Mouse (Mus musculus) embryonic facial prominence, embryonic 13.5 days (tissue): ENCODE results near the gene Yju2. TPM values are rescaled to one million over a fixed set of nuclear protein-coding genes. Genes with fewer than 3 reads are reported as not detected.

Source experiments
- ATAC-seq: fragments of 200-750 bp; cut with Nextera tagmentation; 2 replicates; pipeline ENCODE4 v1.8.0; 2017; ENCODE audit warnings: low read depth; ENCODE audit not compliant: insufficient number of reproducible peaks, insufficient read depth, low FRiP score, low TSS enrichment
- H3K27ac ChIP-seq: fragments of 300-500 bp; sonication (generic); 2 replicates; pipeline ENCODE4 v1.5.1; 2015; ENCODE audit warnings: moderate library complexity, mild to moderate bottlenecking, inconsistent platforms
- H3K27me3 ChIP-seq: fragments of 300-500 bp; sonication (generic); 2 replicates; pipeline ENCODE4 v1.6.1; 2015; ENCODE audit warnings: mild to moderate bottlenecking, inconsistent platforms
- H3K36me3 ChIP-seq: fragments of 300-500 bp; sonication (generic); 2 replicates; pipeline ENCODE4 v1.6.1; 2015; ENCODE audit warnings: mild to moderate bottlenecking, inconsistent platforms
- H3K4me1 ChIP-seq: fragments of 300-500 bp; sonication (generic); 2 replicates; pipeline ENCODE4 v1.6.1; 2015; ENCODE audit warnings: inconsistent platforms
- H3K4me2 ChIP-seq: fragments of 300-500 bp; sonication (generic); 2 replicates; pipeline ENCODE4 v1.6.1; 2015; ENCODE audit warnings: moderate library complexity, mild to moderate bottlenecking, inconsistent platforms
- H3K4me3 ChIP-seq: fragments of 300-500 bp; sonication (generic); 2 replicates; pipeline ENCODE4 v1.5.1; 2015; ENCODE audit warnings: mild to moderate bottlenecking, inconsistent platforms
- H3K9ac ChIP-seq: fragments of 300-500 bp; sonication (generic); 2 replicates; pipeline ENCODE4 v1.6.1; 2015; ENCODE audit warnings: mild to moderate bottlenecking, inconsistent platforms
- H3K9me3 ChIP-seq: fragments of 300-500 bp; sonication (generic); 2 replicates; pipeline ENCODE4 v1.6.1; 2016; ENCODE audit warnings: inconsistent platforms
- WGBS: fragments of 180-500 bp; shearing (Covaris S2); methylation state at CpG from one replicate; pipeline ENCODE4 v1.1.7; 2015; ENCODE audit warnings: mixed read lengths; 5-methylcytosine and 5-hydroxymethylcytosine counted together
- polyA plus RNA-seq: library from polyadenylated mRNA; unstranded; fragments of >200 nt; fragmentation: Nextera tagmentation; extraction: Ambion mirVana; gene quantifications from 2 replicates; pipeline ENCODE4 v1.2.1, GENCODE M21; 2015

The Yju2 gene
- polyA plus RNA-seq, 1 experiment from 2014 or later: 27.0 TPM

- Histone ChIP-seq H3K36me3 (peaks cover 48% of the 10 kb centered on the region), H3K27me3 (no peaks in the 10 kb centered on the region), H3K4me2 (no peak overlapping the region), H3K27ac (no peak overlapping the region), H3K4me1 (peaks cover 29% of the 10 kb centered on the region), H3K9ac (no peak overlapping the region), H3K9me3 (no peaks in the 10 kb centered on the region), H3K4me3 (no peak overlapping the region)
- 94% methylated on average over 7 of the region's 7 CpGs for WGBS
- ATAC-seq: no peak
These were observed 2.7 kb downstream of the Yju2 start for GRCm38 (mm10) chr17:55961631-55962030.

GRCm38 (mm10) chr17:55963171-55963570 is 4.3 kb downstream of the Yju2 start:
- H3K4me1 ChIP-seq: peaks cover 18% of the 10 kb centered on the region
- no peak overlapping the region for H3K4me2 ChIP-seq
- no peaks in the 10 kb centered on the region for H3K9me3 ChIP-seq
- peak overlapping the region; percentile 30 for H3K27ac ChIP-seq
- peaks cover 61% of the 10 kb centered on the region for H3K36me3 ChIP-seq
- H3K4me3 ChIP-seq: no peak overlapping the region
- H3K27me3 ChIP-seq: no peaks in the 10 kb centered on the region
- no peak for ATAC-seq
- WGBS: 69% methylated on average over 14 of the region's 14 CpGs
- peak overlapping the region; percentile 22; the same call in 1 of the 2 replicates for H3K9ac ChIP-seq

GRCm38 (mm10) chr17:55964496-55964895 is 5.6 kb downstream of the Yju2 start:
- Histone ChIP-seq H3K9me3 (no peaks in the 10 kb centered on the region), H3K4me3 (no peak overlapping the region), H3K9ac (no peak overlapping the region), H3K27me3 (no peaks in the 10 kb centered on the region), H3K36me3 (peaks cover 61% of the 10 kb centered on the region), H3K27ac (no peak overlapping the region), H3K4me2 (no peak overlapping the region), H3K4me1 (peaks cover 14% of the 10 kb centered on the region)
- ATAC-seq: no peak
- 87% methylated on average over 10 of the region's 10 CpGs for WGBS

- 83% methylated on average over 9 of the region's 9 CpGs for WGBS
- Histone ChIP-seq H3K9ac (no peak overlapping the region), H3K4me2 (no peak overlapping the region), H3K4me1 (peaks cover 14% of the 10 kb centered on the region), H3K9me3 (no peaks in the 10 kb centered on the region), H3K27ac (no peak overlapping the region), H3K27me3 (no peaks in the 10 kb centered on the region), H3K36me3 (peaks cover 61% of the 10 kb centered on the region), H3K4me3 (no peak overlapping the region)
- no peak for ATAC-seq
These were observed 6.1 kb downstream of the Yju2 start for GRCm38 (mm10) chr17:55964996-55965395.

GRCm38 (mm10) chr17:55967186-55967585 is 8.3 kb downstream of the Yju2 start:
- Histone ChIP-seq H3K4me1 (peaks cover 27% of the 10 kb centered on the region), H3K27ac (no peak overlapping the region), H3K4me2 (no peak overlapping the region), H3K36me3 (peaks cover 46% of the 10 kb centered on the region), H3K27me3 (peaks cover 10% of the 10 kb centered on the region), H3K9me3 (no peaks in the 10 kb centered on the region), H3K9ac (no peak overlapping the region), H3K4me3 (no peak overlapping the region)
- WGBS: 87% methylated on average over 4 of the region's 4 CpGs
- no peak for ATAC-seq

GRCm38 (mm10) chr17:55968210-55968609 is 9.3 kb downstream of the Yju2 start:
- Histone ChIP-seq H3K4me1 (peaks cover 23% of the 10 kb centered on the region), H3K36me3 (peaks cover 40% of the 10 kb centered on the region), H3K4me3 (no peak overlapping the region), H3K27me3 (peaks cover 10% of the 10 kb centered on the region), H3K9me3 (no peaks in the 10 kb centered on the region), H3K27ac (no peak overlapping the region), H3K4me2 (no peak overlapping the region), H3K9ac (no peak overlapping the region)
- WGBS: 42% methylated on average over 7 of the region's 7 CpGs
- ATAC-seq: no peak

GRCm38 (mm10) chr17:55969560-55969959 is 10.7 kb downstream of the Yju2 start:
- Histone ChIP-seq H3K4me2 (peak overlapping the region; percentile 86), H3K27ac (no peak overlapping the region), H3K27me3 (peaks cover 10% of the 10 kb centered on the region), H3K9ac (peak overlapping the region; percentile 83), H3K4me3 (no peak overlapping the region; the same call in 1 of the 2 replicates), H3K4me1 (peaks cover 21% of the 10 kb centered on the region), H3K9me3 (no peaks in the 10 kb centered on the region), H3K36me3 (peaks cover 38% of the 10 kb centered on the region)
- 37% methylated on average over 14 of the region's 14 CpGs for WGBS
- no peak for ATAC-seq

- WGBS: 8% methylated on average over 55 of the region's 55 CpGs
- H3K9me3 ChIP-seq: no peaks in the 10 kb centered on the region
- H3K4me2 ChIP-seq: peak within 1 kb of the TSS; percentile 86
- peaks cover 10% of the 10 kb centered on the region for H3K27me3 ChIP-seq
- peaks cover 21% of the 10 kb centered on the region for H3K4me1 ChIP-seq
- H3K36me3 ChIP-seq: peaks cover 32% of the 10 kb centered on the region
- ATAC-seq: no peak
- H3K9ac ChIP-seq: peak within 1 kb of the TSS; percentile 83
- H3K27ac ChIP-seq: no peak within 1 kb of the TSS
- peak within 1 kb of the TSS; percentile 64 for H3K4me3 ChIP-seq
These were observed 11.3 kb downstream of the Yju2 start, which contains the start of gene Shd for GRCm38 (mm10) chr17:55969966-55970891. Gene Shd (plus strand): TSS chr17:55970467.

- Histone ChIP-seq H3K27me3 (peaks cover 10% of the 10 kb centered on the region), H3K9ac (peak overlapping the region; percentile 83), H3K36me3 (peaks cover 23% of the 10 kb centered on the region), H3K4me3 (peak overlapping the region; percentile 64), H3K4me1 (peaks cover 21% of the 10 kb centered on the region), H3K4me2 (peak overlapping the region; percentile 86), H3K27ac (no peak overlapping the region), H3K9me3 (no peaks in the 10 kb centered on the region)
- no peak for ATAC-seq
- 27% methylated on average over 22 of the region's 22 CpGs for WGBS
These were observed 12.6 kb downstream of the Yju2 start for GRCm38 (mm10) chr17:55971453-55971852.

- no peak overlapping the region for H3K4me3 ChIP-seq
- no peak overlapping the region for H3K27ac ChIP-seq
- no peak for ATAC-seq
- H3K9me3 ChIP-seq: no peaks in the 10 kb centered on the region
- H3K9ac ChIP-seq: no peak overlapping the region
- H3K27me3 ChIP-seq: peaks cover 4% of the 10 kb centered on the region; the same call in 1 of the 2 replicates
- H3K4me2 ChIP-seq: no peak overlapping the region
- H3K36me3 ChIP-seq: peaks cover 8% of the 10 kb centered on the region
- H3K4me1 ChIP-seq: peaks cover 9% of the 10 kb centered on the region
- WGBS: 17% methylated on average over 13 of the region's 13 CpGs
These were observed 17.5 kb downstream of the Yju2 start for GRCm38 (mm10) chr17:55976255-55976862.

GRCm38 (mm10) chr17:55977301-55977700 is 18.4 kb downstream of the Yju2 start:
- H3K4me1 ChIP-seq: peaks cover 4% of the 10 kb centered on the region; the same call in 1 of the 2 replicates
- H3K9ac ChIP-seq: no peak overlapping the region
- H3K9me3 ChIP-seq: no peaks in the 10 kb centered on the region
- WGBS: 64% methylated on average over 3 of the region's 3 CpGs
- H3K36me3 ChIP-seq: peaks cover 8% of the 10 kb centered on the region
- ATAC-seq: no peak
- H3K4me3 ChIP-seq: no peak overlapping the region
- H3K27me3 ChIP-seq: no peaks in the 10 kb centered on the region
- H3K4me2 ChIP-seq: no peak overlapping the region
- H3K27ac ChIP-seq: no peak overlapping the region
